Mouse (Mus musculus): ENCODE results near the gene Plcl2.

Gene Plcl2

GRCm38 (mm10) chr17:50509251-50510104 is at the start of gene Plcl2:
Gene Plcl2, plus strand, starts transcription at chr17:50509403.
- no peak for DNase-seq (ENCODE audit: low read depth)

GRCm38 (mm10) chr17:50460301-50460700 is 48.9 kb upstream of the Plcl2 start:
- no peak for DNase-seq (ENCODE audit: low read depth)

- DNase-seq (ENCODE audit: low read depth), result no peak
These were observed 41.8 kb upstream of the Plcl2 start for GRCm38 (mm10) chr17:50467438-50467837.

GRCm38 (mm10) chr17:50469126-50469525 is 40.1 kb upstream of the Plcl2 start:
- DNase-seq (ENCODE audit: low read depth), result no peak

- DNase-seq (ENCODE audit: low read depth), result peak; percentile 6
These were observed 39.4 kb upstream of the Plcl2 start for GRCm38 (mm10) chr17:50469543-50470431.

- peak; percentile 36 for DNase-seq (ENCODE audit: low read depth)
These were observed 38.6 kb upstream of the Plcl2 start for GRCm38 (mm10) chr17:50470432-50471078.

GRCm38 (mm10) chr17:50471230-50471629 is 38.0 kb upstream of the Plcl2 start:
- DNase-seq (ENCODE audit: low read depth), result no peak

GRCm38 (mm10) chr17:50477277-50477676 is 31.9 kb upstream of the Plcl2 start:
- DNase-seq (ENCODE audit: low read depth), result no peak

GRCm38 (mm10) chr17:50480867-50481266 is 28.3 kb upstream of the Plcl2 start:
- DNase-seq (ENCODE audit: low read depth), result no peak

GRCm38 (mm10) chr17:50483700-50484099 is 25.5 kb upstream of the Plcl2 start:
- no peak for DNase-seq (ENCODE audit: low read depth)

GRCm38 (mm10) chr17:50484981-50485380 is 24.2 kb upstream of the Plcl2 start:
- DNase-seq (ENCODE audit: low read depth), result no peak

- DNase-seq (ENCODE audit: low read depth), result no peak
These were observed 22.1 kb upstream of the Plcl2 start for GRCm38 (mm10) chr17:50487058-50487618.

- DNase-seq (ENCODE audit: low read depth), result no peak
These were observed 21.5 kb upstream of the Plcl2 start for GRCm38 (mm10) chr17:50487670-50488069.

GRCm38 (mm10) chr17:50488406-50488805 is 20.8 kb upstream of the Plcl2 start:
- DNase-seq (ENCODE audit: low read depth), result no peak

GRCm38 (mm10) chr17:50488895-50489294 is 20.3 kb upstream of the Plcl2 start:
- DNase-seq (ENCODE audit: low read depth), result no peak

- DNase-seq (ENCODE audit: low read depth), result no peak
These were observed 18.4 kb upstream of the Plcl2 start for GRCm38 (mm10) chr17:50490644-50491430.

- DNase-seq (ENCODE audit: low read depth), result no peak
These were observed 17.7 kb upstream of the Plcl2 start for GRCm38 (mm10) chr17:50491496-50491895.

- DNase-seq (ENCODE audit: low read depth), result no peak
These were observed 13.8 kb upstream of the Plcl2 start for GRCm38 (mm10) chr17:50495216-50495889.

- DNase-seq (ENCODE audit: low read depth), result no peak
These were observed 11.0 kb upstream of the Plcl2 start for GRCm38 (mm10) chr17:50498062-50498697.

Measured in fibroblast of lung, adult 2 months (primary cell).